Mouse (Mus musculus) stomach, postnatal 0 days (tissue): Measurements from ENCODE around the gene Efna1. TPM values are rescaled to one million over a fixed set of nuclear protein-coding genes. Genes with fewer than 3 reads are reported as not detected.

Source experiments
- ATAC-seq: fragments of 200-750 bp; cut with Nextera tagmentation; 2 replicates; pipeline ENCODE4 v1.8.0; 2017; ENCODE audit not compliant: low FRiP score, low TSS enrichment
- DNase-seq: peaks from one replicate; pipeline ENCODE4 v3.0.0-alpha.2; 2016; ENCODE audit warnings: low spot score
- H3K27ac ChIP-seq: fragments of 300-500 bp; sonication (generic); replicated peaks from 2 replicates; pipeline ENCODE4 v1.5.1; 2014; ENCODE audit warnings: mild to moderate bottlenecking, control low read depth
- H3K27me3 ChIP-seq: fragments of 300-500 bp; sonication (generic); 2 replicates; pipeline ENCODE4 v1.6.1; 2014; ENCODE audit warnings: low read length; ENCODE audit not compliant: control insufficient read depth, insufficient read depth
- H3K36me3 ChIP-seq: fragments of 300-500 bp; sonication (generic); 2 replicates; pipeline ENCODE4 v1.6.1; 2014; ENCODE audit warnings: low read length, mixed read lengths; ENCODE audit not compliant: control insufficient read depth, insufficient read depth
- H3K4me1 ChIP-seq: fragments of 300-500 bp; sonication (generic); replicated peaks from 2 replicates; pipeline ENCODE4 v1.6.1; 2014; ENCODE audit warnings: antibody characterized with exemption; ENCODE audit not compliant: control insufficient read depth, insufficient read depth
- H3K4me2 ChIP-seq: fragments of 300-500 bp; sonication (generic); replicated peaks from 2 replicates; pipeline ENCODE4 v1.6.1; 2014; ENCODE audit warnings: low read depth, mild to moderate bottlenecking, control low read depth, moderate library complexity
- H3K4me3 ChIP-seq: fragments of 300-500 bp; sonication (generic); 2 replicates; pipeline ENCODE4 v1.5.1; 2014; ENCODE audit warnings: low read depth, low read length, control low read depth
- H3K9ac ChIP-seq: fragments of 300-500 bp; sonication (generic); 2 replicates; pipeline ENCODE4 v1.6.1; 2014; ENCODE audit warnings: mild to moderate bottlenecking, low read length, control low read depth, mixed read lengths
- H3K9me3 ChIP-seq: fragments of 300-500 bp; sonication (generic); 2 replicates; pipeline ENCODE4 v1.6.1; 2016; ENCODE audit warnings: low read length; ENCODE audit not compliant: control insufficient read depth
- CTCF ChIP-seq: IDR thresholded peaks from 2 replicates; pipeline ENCODE4 v1.5.1; 2016; ENCODE audit warnings: antibody characterized with exemption, low read depth, mild to moderate bottlenecking, moderate library complexity
- EP300 ChIP-seq: optimal IDR thresholded peaks from 2 replicates; pipeline ENCODE3; 2016; ENCODE audit warnings: antibody characterized with exemption
- WGBS: fragments of 180-500 bp; shearing (Covaris S2); extraction: QIAGEN DNeasy Blood & Tissue Kit; methylation state at CpG from one replicate; pipeline ENCODE4 v1.1.7; 2014; 5-methylcytosine and 5-hydroxymethylcytosine counted together
- polyA plus RNA-seq: library from polyadenylated mRNA; unstranded; fragments of >200 nt; fragmentation: Nextera tagmentation; extraction: Ambion mirVana; gene quantifications from 2 replicates; pipeline ENCODE4 v1.2.1, GENCODE M21; 2015

Gene Efna1
- polyA plus RNA-seq, 1 experiment from 2014 or later: 36.6 TPM

DNA sequence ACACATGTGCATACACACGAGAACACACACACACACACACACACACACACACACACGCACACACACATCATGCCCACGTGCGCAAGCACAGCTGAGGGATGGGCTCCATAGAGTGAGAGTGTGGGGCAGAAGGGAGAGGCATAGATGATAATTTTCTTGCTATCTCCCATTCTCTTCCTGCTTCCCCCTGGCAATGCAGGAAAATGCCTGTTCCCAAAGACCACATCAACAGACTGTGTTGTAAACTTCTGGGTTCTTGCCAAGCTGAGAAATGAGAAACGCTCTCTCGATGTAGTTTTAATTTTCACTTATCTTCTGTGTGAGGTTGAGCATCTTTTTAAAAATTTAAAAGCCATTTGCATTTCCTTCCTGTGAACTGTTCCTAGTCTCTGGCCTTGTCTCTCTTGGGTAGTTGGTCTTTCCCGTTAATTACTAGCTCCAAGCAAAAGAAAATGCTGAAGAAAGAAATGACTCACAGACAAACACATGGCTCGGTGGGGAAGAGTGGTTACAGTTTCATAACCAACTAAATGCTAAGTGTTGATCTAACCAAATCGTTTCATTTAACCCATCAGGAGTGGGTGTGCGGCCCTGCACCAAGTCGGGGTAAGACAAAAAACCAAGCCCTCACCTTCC is 15.9 kb upstream of the Efna1 start:
- no peaks in the 10 kb centered on the region for H3K27me3 ChIP-seq
- ATAC-seq (no peak), DNase-seq (no peak)
- H3K4me3 ChIP-seq: no peak overlapping the region
- H3K4me1 ChIP-seq: no peaks in the 10 kb centered on the region
- no peak overlapping the region for H3K27ac ChIP-seq
- H3K9me3 ChIP-seq: no peaks in the 10 kb centered on the region
- 80% methylated on average over 11 of the region's 11 CpGs for WGBS
- no peak overlapping the region for H3K4me2 ChIP-seq
- no peak overlapping the region for H3K9ac ChIP-seq
- no peaks in the 10 kb centered on the region for H3K36me3 ChIP-seq
- no peak for TF ChIP-seq EP300
- no peak for TF ChIP-seq CTCF

DNA sequence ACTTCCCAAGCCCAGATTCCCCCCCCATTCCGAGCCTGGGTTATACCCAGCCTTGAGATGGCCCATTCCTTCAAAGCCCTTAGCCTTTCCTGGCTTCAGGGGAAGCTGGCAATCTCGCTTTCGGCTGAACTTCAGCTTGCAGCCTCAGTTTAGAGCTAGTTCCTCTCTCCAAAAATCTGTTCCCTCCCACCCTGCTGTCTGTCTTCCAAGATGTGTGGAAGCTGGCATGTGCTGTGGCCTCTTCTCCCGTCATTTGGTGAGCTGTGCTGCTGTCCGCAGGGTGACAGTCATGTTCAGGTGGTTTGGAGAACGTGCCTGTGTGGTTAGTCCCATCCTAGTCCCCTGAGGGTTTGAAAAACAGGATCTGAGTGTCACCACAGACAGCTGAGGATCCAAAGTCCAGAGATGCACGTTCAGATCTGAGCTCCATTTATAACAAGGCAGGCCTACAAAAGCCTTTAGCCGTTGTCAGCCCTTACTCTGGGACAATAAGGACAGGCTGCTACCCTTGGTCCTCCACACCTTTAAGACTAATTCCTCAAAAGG is 14.8 kb upstream of the Efna1 start:
- ATAC-seq: no peak
- H3K27me3 ChIP-seq: no peaks in the 10 kb centered on the region
- H3K9ac ChIP-seq: no peak overlapping the region
- DNase-seq: no peak
- no peak overlapping the region for H3K4me2 ChIP-seq
- no peaks in the 10 kb centered on the region for H3K9me3 ChIP-seq
- H3K4me3 ChIP-seq: no peak overlapping the region
- no peak for TF ChIP-seq CTCF
- TF ChIP-seq EP300: no peak
- no peaks in the 10 kb centered on the region for H3K4me1 ChIP-seq
- 78% methylated on average over 8 of the region's 8 CpGs for WGBS
- H3K27ac ChIP-seq: no peak overlapping the region
- no peaks in the 10 kb centered on the region for H3K36me3 ChIP-seq

DNA sequence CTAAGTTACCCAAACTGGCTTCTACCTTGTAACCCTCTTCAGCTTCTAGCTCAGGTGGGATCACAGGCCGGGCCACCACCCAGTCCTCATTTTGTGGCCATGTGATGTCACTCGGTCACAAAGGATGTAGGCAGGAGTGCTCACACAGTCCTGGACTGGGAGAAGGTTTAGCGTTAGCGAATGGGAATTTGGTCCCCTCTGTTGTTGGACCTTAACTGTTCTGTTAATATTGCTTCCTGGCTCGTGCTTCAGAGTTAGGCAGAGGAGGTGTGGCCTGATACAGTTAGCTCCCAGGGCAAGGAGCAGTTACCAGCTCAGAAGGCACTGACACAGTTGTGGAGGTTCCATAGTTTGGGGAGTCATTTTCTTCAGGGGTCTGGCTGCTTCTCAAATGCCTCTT is 13.3 kb upstream of the Efna1 start:
- H3K4me1 ChIP-seq: no peaks in the 10 kb centered on the region
- DNase-seq: no peak
- H3K4me3 ChIP-seq: no peak overlapping the region
- TF ChIP-seq CTCF: no peak
- no peak for TF ChIP-seq EP300
- no peaks in the 10 kb centered on the region for H3K36me3 ChIP-seq
- no peak overlapping the region for H3K4me2 ChIP-seq
- WGBS: 68% methylated on average over 5 of the region's 5 CpGs
- no peaks in the 10 kb centered on the region for H3K9me3 ChIP-seq
- no peaks in the 10 kb centered on the region for H3K27me3 ChIP-seq
- H3K9ac ChIP-seq: no peak overlapping the region
- H3K27ac ChIP-seq: no peak overlapping the region
- ATAC-seq: no peak

DNA sequence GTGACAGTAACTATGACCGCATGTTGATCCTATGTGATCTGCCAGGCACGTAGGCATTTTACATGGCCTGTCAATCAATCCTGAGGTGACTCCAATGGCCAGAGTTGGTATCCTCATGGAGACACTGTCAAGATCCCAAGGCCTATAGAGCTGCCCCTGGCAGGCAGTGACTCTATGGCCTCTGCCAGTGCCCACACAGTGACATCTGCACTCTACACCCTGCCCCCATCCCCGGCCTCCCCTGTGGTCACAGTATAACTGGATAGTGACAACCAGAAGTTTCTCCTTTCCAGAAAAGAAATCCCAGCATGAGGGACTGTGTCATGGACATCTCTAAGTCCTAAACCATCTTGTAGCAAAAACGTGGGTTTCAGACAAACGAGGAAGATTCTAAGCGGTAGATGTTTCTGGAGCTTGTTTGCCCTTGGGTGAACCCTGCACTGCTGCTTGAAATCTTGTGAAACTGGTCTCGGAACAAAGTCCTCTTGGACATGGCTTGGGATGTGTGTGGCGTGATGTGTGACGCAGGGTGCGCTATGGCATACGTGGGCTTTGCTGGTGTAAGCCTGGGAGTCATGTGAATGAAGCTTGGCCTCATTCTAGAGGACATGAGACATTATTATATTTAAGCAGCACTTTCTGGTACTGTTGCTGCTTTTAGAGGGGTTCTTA is 12.4 kb upstream of the Efna1 start:
- Histone ChIP-seq H3K27me3 (no peaks in the 10 kb centered on the region), H3K4me2 (no peak overlapping the region), H3K4me1 (no peaks in the 10 kb centered on the region), H3K9me3 (no peaks in the 10 kb centered on the region), H3K36me3 (no peaks in the 10 kb centered on the region), H3K27ac (no peak overlapping the region), H3K9ac (no peak overlapping the region), H3K4me3 (no peak overlapping the region)
- no peak for ATAC-seq
- no peak for DNase-seq
- WGBS: 82% methylated on average over 11 of the region's 11 CpGs
- TF ChIP-seq EP300 (no peak), CTCF (no peak)

DNA sequence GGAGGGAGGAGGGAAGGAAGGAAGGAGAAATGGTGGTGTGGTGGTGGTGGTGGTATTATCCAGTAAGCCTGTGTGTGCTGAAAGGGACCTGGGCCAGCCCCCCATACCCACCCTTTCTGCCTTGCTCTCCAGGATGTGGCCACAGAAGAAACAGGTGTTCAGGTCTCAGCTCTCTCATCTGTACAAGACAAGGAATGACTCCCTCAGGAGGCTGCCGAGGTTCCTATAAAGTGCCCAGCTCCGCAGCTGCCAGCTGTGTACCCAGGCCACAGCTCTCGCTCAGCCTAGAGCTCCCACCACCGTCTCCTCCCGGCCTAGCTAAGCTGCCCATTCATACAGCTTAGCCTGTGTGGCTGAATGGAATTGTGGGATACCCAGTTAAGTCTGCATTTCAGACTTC is 11.4 kb upstream of the Efna1 start:
- H3K4me2 ChIP-seq: no peak overlapping the region
- ATAC-seq (no peak), DNase-seq (no peak)
- H3K9ac ChIP-seq: no peak overlapping the region
- 71% methylated on average over 5 of the region's 5 CpGs for WGBS
- H3K4me3 ChIP-seq: no peak overlapping the region
- H3K9me3 ChIP-seq: no peaks in the 10 kb centered on the region
- no peak for TF ChIP-seq CTCF
- TF ChIP-seq EP300: no peak
- H3K27ac ChIP-seq: no peak overlapping the region
- H3K36me3 ChIP-seq: no peaks in the 10 kb centered on the region
- no peaks in the 10 kb centered on the region for H3K27me3 ChIP-seq
- H3K4me1 ChIP-seq: no peaks in the 10 kb centered on the region

DNA sequence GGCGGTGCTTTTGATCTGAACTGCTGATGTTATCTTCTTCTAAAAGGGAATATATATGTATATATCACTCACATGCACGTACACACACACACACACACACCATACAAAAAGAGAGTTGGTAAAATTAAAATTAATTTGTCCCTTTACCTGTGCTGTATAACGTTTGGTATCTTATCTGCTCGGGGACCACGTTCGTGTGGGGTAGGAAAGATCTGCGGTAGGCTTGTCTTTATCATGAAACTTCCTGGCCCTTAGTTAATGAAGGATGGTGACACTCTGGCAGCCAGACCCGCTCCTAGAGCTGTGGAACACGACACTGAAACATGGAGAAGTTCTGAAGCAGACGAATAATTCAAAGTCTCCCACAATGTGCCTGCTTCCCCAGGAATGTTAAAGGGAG is 10.9 kb upstream of the Efna1 start:
- Histone ChIP-seq H3K27me3 (no peaks in the 10 kb centered on the region), H3K9ac (no peak overlapping the region), H3K4me1 (no peaks in the 10 kb centered on the region), H3K27ac (no peak overlapping the region), H3K9me3 (no peaks in the 10 kb centered on the region), H3K36me3 (no peaks in the 10 kb centered on the region), H3K4me2 (no peak overlapping the region), H3K4me3 (no peak overlapping the region)
- DNase-seq (no peak), ATAC-seq (no peak)
- 60% methylated on average over 10 of the region's 10 CpGs for WGBS
- TF ChIP-seq CTCF (no peak), EP300 (no peak)
